Mouse (Mus musculus) bone marrow macrophage, adult 2 months (primary cell): ENCODE data around the gene Ube2v1. TPM values are rescaled to one million over a fixed set of nuclear protein-coding genes. Genes with fewer than 3 reads are reported as not detected.

Source experiments
- H3K27ac ChIP-seq: 2 replicates; pipeline ENCODE4 v1.5.1; 2012; ENCODE audit warnings: low read depth, low read length; ENCODE audit not compliant: insufficient read depth
- H3K4me1 ChIP-seq: 2 replicates; pipeline ENCODE4 v1.6.1; 2012; ENCODE audit warnings: low read length; ENCODE audit not compliant: control insufficient read depth, insufficient read depth
- H3K4me3 ChIP-seq: 2 replicates; pipeline ENCODE4 v1.5.1; 2012; ENCODE audit warnings: mild to moderate bottlenecking, low read length, moderate library complexity; ENCODE audit not compliant: insufficient read depth
- CTCF ChIP-seq: IDR thresholded peaks from 2 replicates; pipeline ENCODE4 v1.5.1; 2012; ENCODE audit warnings: low read depth, mild to moderate bottlenecking, low read length, moderate library complexity
- POLR2A ChIP-seq: IDR thresholded peaks from 2 replicates; pipeline ENCODE4 v1.6.1; 2012; ENCODE audit warnings: mild to moderate bottlenecking, low read depth, low read length, borderline replicate concordance
- polyA plus RNA-seq: library from polyadenylated mRNA; stranded (reverse); fragments of >200 nt; gene quantifications from 2 replicates; pipeline ENCODE4 v1.2.4, GENCODE M21; 2012; ENCODE audit not compliant: missing spikeins, insufficient read depth, insufficient read length

Ube2v1 gene
- polyA plus RNA-seq, 1 experiment, result 166 TPM

GRCm38 (mm10) chr2:167605178-167605794, 26.6 kb downstream of the Ube2v1 start:
- 0 out of 2 replicates have a peak, but pooled peaks cover 3% of the 10 kb centered on the region for H3K4me1 ChIP-seq
- TF ChIP-seq POLR2A, result no peak
- TF ChIP-seq CTCF, result peak; percentile 89
- no peak overlapping the region for H3K27ac ChIP-seq
- no peak overlapping the region for H3K4me3 ChIP-seq

GRCm38 (mm10) chr2:167602978-167603377, 28.9 kb downstream of the Ube2v1 start:
- no peak for TF ChIP-seq POLR2A
- Histone ChIP-seq H3K27ac (no peak overlapping the region), H3K4me1 (0 out of 2 replicates have a peak, but pooled peaks cover 3% of the 10 kb centered on the region), H3K4me3 (no peak overlapping the region)

- TF ChIP-seq POLR2A, result no peak
- TF ChIP-seq CTCF, result no peak
- Histone ChIP-seq H3K27ac (no peak overlapping the region), H3K4me3 (no peak overlapping the region), H3K4me1 (0 out of 2 replicates have a peak, but pooled peaks cover 3% of the 10 kb centered on the region)
These were observed 29.5 kb downstream of the Ube2v1 start for GRCm38 (mm10) chr2:167602364-167602763.

GRCm38 (mm10) chr2:167600481-167600995, 31.4 kb downstream of the Ube2v1 start:
- TF ChIP-seq POLR2A (no peak), CTCF (no peak)
- Histone ChIP-seq H3K4me3 (no peak overlapping the region), H3K4me1 (no peaks in the 10 kb centered on the region), H3K27ac (no peak overlapping the region)

GRCm38 (mm10) chr2:167599917-167600316, 32.0 kb downstream of the Ube2v1 start:
- no peak overlapping the region for H3K27ac ChIP-seq
- TF ChIP-seq POLR2A, result no peak
- no peak for TF ChIP-seq CTCF
- H3K4me1 ChIP-seq, result no peaks in the 10 kb centered on the region
- H3K4me3 ChIP-seq, result no peak overlapping the region

GRCm38 (mm10) chr2:167599195-167599594, 32.7 kb downstream of the Ube2v1 start:
- TF ChIP-seq CTCF, result no peak
- no peak for TF ChIP-seq POLR2A
- no peak overlapping the region for H3K4me3 ChIP-seq
- H3K27ac ChIP-seq, result no peak overlapping the region
- no peaks in the 10 kb centered on the region for H3K4me1 ChIP-seq

GRCm38 (mm10) chr2:167597492-167598186, 34.3 kb downstream of the Ube2v1 start:
- H3K4me1 ChIP-seq, result no peaks in the 10 kb centered on the region
- TF ChIP-seq CTCF (no peak), POLR2A (no peak)
- H3K27ac ChIP-seq, result no peak overlapping the region
- no peak overlapping the region for H3K4me3 ChIP-seq

GRCm38 (mm10) chr2:167596726-167597491, 35.0 kb downstream of the Ube2v1 start:
- no peak overlapping the region for H3K4me3 ChIP-seq
- no peak overlapping the region for H3K27ac ChIP-seq
- TF ChIP-seq POLR2A, result no peak
- TF ChIP-seq CTCF, result no peak
- H3K4me1 ChIP-seq, result no peaks in the 10 kb centered on the region

- Histone ChIP-seq H3K4me3 (no peak overlapping the region), H3K27ac (no peak overlapping the region), H3K4me1 (no peaks in the 10 kb centered on the region)
- TF ChIP-seq POLR2A (no peak), CTCF (no peak)
These were observed 35.6 kb downstream of the Ube2v1 start for GRCm38 (mm10) chr2:167596262-167596661.
